Mouse (Mus musculus): ENCODE results near the gene Xrcc5. TPM values are rescaled to one million over a fixed set of nuclear protein-coding genes. Genes with fewer than 3 reads are reported as not detected.

Gene Xrcc5
- polyA plus RNA-seq, 2 experiments: 22.6 to 41.8 TPM

- DNase-seq (ENCODE audit: low spot score) (no peak), ATAC-seq (ENCODE audit: low FRiP score, low read depth) (no peak)
- H3K4me2 ChIP-seq (replicated peaks; ENCODE audit: low read depth, low read length, severe bottlenecking): no peak overlapping the region
- H3K27ac ChIP-seq (replicated peaks; ENCODE audit: low read depth, low read length): no peak overlapping the region
- WGBS: 84% methylated on average over 1 of the region's 1 CpGs
- H3K4me1 ChIP-seq (ENCODE audit: control insufficient read depth, insufficient read depth, low read length): no peaks in the 10 kb centered on the region
- no peaks in the 10 kb centered on the region for H3K27me3 ChIP-seq (ENCODE audit: control insufficient read depth, insufficient read depth, low read length)
- TF ChIP-seq POLR2A (IDR thresholded peaks at IDR 0.05; ENCODE audit: borderline replicate concordance, extremely low read depth, insufficient read depth, insufficient read length): no peak
- peaks cover 4% of the 10 kb centered on the region for H3K36me3 ChIP-seq (ENCODE audit: control insufficient read depth, insufficient read depth, low read length)
- H3K9ac ChIP-seq (ENCODE audit: low read depth, low read length, severe bottlenecking): no peak overlapping the region
- no peaks in the 10 kb centered on the region for H3K9me3 ChIP-seq (ENCODE audit: control insufficient read depth, low read length)
- no peak overlapping the region for H3K4me3 ChIP-seq (replicated peaks; ENCODE audit: low read length)
These were observed 65.3 kb downstream of the Xrcc5 start for GRCm38 (mm10) chr1:72372512-72372911.

DNA sequence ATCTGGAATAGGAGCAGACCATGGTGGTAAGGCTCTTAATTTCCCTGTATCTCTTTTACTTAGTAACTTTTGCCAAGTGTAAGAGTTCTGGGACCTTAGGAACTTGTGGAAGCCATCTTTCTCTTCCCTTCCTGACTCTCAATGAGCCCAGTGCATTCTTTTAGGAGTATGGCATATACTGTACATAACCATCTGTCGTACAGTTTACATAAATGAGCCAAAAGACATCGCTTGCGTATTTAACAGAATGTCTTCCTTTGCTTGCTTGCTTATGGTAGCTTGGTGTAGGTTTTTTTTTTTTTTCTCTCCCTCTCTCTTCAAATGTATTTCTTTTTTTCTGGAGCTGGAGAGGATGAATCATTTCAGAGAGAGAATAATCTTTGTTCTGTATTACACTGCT is 65.7 kb downstream of the Xrcc5 start:
- 96% methylated on average over 3 of the region's 3 CpGs for WGBS
- no peaks in the 10 kb centered on the region for H3K27me3 ChIP-seq (ENCODE audit: control insufficient read depth, insufficient read depth, low read length)
- no peak for TF ChIP-seq POLR2A (IDR thresholded peaks at IDR 0.05; ENCODE audit: borderline replicate concordance, extremely low read depth, insufficient read depth, insufficient read length)

GRCm38 (mm10) chr1:72373648-72374047 is 66.4 kb downstream of the Xrcc5 start:
- 32% methylated on average over 6 of the region's 6 CpGs for WGBS
- no peak overlapping the region for H3K9ac ChIP-seq (ENCODE audit: low read depth, low read length, severe bottlenecking)
- H3K27ac ChIP-seq (replicated peaks; ENCODE audit: low read depth, low read length): no peak overlapping the region
- no peak overlapping the region for H3K4me2 ChIP-seq (replicated peaks; ENCODE audit: low read depth, low read length, severe bottlenecking)
- H3K36me3 ChIP-seq (ENCODE audit: control insufficient read depth, insufficient read depth, low read length): peaks cover under 1% of the 10 kb centered on the region
- DNase-seq (ENCODE audit: low spot score) (no peak), ATAC-seq (ENCODE audit: low FRiP score, low read depth) (no peak)
- no peak for TF ChIP-seq POLR2A (IDR thresholded peaks at IDR 0.05; ENCODE audit: borderline replicate concordance, extremely low read depth, insufficient read depth, insufficient read length)
- no peaks in the 10 kb centered on the region for H3K9me3 ChIP-seq (ENCODE audit: control insufficient read depth, low read length)
- no peaks in the 10 kb centered on the region for H3K27me3 ChIP-seq (ENCODE audit: control insufficient read depth, insufficient read depth, low read length)
- no peak overlapping the region for H3K4me3 ChIP-seq (replicated peaks; ENCODE audit: low read length)
- no peaks in the 10 kb centered on the region for H3K4me1 ChIP-seq (ENCODE audit: control insufficient read depth, insufficient read depth, low read length)

More for the DNA sequence above, 65.7 kb downstream of the Xrcc5 start:
- H3K4me3 ChIP-seq (replicated peaks; ENCODE audit: low read length): no peak overlapping the region
- H3K36me3 ChIP-seq (ENCODE audit: control insufficient read depth, insufficient read depth, low read length): peaks cover 4% of the 10 kb centered on the region
- H3K4me1 ChIP-seq (ENCODE audit: control insufficient read depth, insufficient read depth, low read length): no peaks in the 10 kb centered on the region
- H3K9me3 ChIP-seq (ENCODE audit: control insufficient read depth, low read length): no peaks in the 10 kb centered on the region
- no peak overlapping the region for H3K4me2 ChIP-seq (replicated peaks; ENCODE audit: low read depth, low read length, severe bottlenecking)
- no peak overlapping the region for H3K9ac ChIP-seq (ENCODE audit: low read depth, low read length, severe bottlenecking)
- no peak overlapping the region for H3K27ac ChIP-seq (replicated peaks; ENCODE audit: low read depth, low read length)
- DNase-seq (ENCODE audit: low spot score): no peak
- ATAC-seq (ENCODE audit: low FRiP score, low read depth): no peak

DNA sequence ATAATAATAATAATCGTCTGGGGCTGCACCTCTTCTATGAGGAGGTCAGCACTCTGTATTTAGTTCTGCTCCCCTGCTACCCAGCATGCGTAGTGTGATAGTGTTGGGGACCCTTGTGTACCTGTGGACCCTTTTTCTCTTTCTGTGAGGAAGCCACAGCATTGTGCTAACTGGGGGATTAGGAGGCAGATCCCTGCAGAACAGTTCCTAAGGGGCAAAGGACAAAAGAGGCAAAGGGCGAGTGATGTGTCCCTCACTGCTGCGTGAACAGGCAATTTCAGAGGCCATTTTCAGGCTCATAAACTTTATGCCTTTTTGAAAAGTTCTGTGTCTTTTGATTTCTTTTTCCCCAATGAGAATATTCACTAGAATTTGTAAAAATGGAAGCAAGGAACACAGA is 66.8 kb downstream of the Xrcc5 start:
- Histone ChIP-seq H3K27me3 (ENCODE audit: control insufficient read depth, insufficient read depth, low read length) (no peaks in the 10 kb centered on the region), H3K4me2 (replicated peaks; ENCODE audit: low read depth, low read length, severe bottlenecking) (no peak overlapping the region), H3K9ac (ENCODE audit: low read depth, low read length, severe bottlenecking) (no peak overlapping the region), H3K36me3 (ENCODE audit: control insufficient read depth, insufficient read depth, low read length) (no peaks in the 10 kb centered on the region; the same call in none of the 2 replicates), H3K9me3 (ENCODE audit: control insufficient read depth, low read length) (no peaks in the 10 kb centered on the region), H3K4me1 (ENCODE audit: control insufficient read depth, insufficient read depth, low read length) (no peaks in the 10 kb centered on the region), H3K27ac (replicated peaks; ENCODE audit: low read depth, low read length) (no peak overlapping the region), H3K4me3 (replicated peaks; ENCODE audit: low read length) (no peak overlapping the region)
- DNase-seq (ENCODE audit: low spot score) (no peak), ATAC-seq (ENCODE audit: low FRiP score, low read depth) (no peak)
- no peak for TF ChIP-seq POLR2A (IDR thresholded peaks at IDR 0.05; ENCODE audit: borderline replicate concordance, extremely low read depth, insufficient read depth, insufficient read length)
- WGBS: 52% methylated on average over 4 of the region's 4 CpGs

DNA sequence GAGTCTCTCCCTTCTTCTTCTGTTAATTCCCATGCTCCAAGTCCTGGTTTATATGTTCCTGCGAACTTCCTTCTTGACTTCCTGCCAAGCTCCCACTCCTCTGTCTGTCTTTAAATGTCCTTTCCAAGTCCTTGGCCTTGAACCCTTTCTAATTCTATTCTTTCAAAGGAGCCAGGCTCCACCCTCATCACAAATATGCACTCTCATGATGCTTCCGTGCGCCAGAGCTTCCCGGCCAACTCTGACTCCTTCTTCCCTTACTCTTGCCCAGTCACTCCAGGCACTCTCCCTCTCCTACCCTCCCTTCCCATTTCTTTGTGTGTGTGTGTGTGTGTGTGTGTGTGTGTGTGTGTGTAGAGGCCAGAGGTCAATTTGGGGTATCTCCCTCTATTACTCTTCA is 70.9 kb downstream of the Xrcc5 start:
- Histone ChIP-seq H3K36me3 (ENCODE audit: control insufficient read depth, insufficient read depth, low read length) (0 out of 2 replicates have a peak, but pooled peaks cover 5% of the 10 kb centered on the region), H3K27me3 (ENCODE audit: control insufficient read depth, insufficient read depth, low read length) (no peaks in the 10 kb centered on the region), H3K9ac (ENCODE audit: low read depth, low read length, severe bottlenecking) (no peak overlapping the region), H3K4me1 (ENCODE audit: control insufficient read depth, insufficient read depth, low read length) (no peaks in the 10 kb centered on the region), H3K4me3 (replicated peaks; ENCODE audit: low read length) (no peak overlapping the region), H3K9me3 (ENCODE audit: control insufficient read depth, low read length) (no peaks in the 10 kb centered on the region), H3K4me2 (replicated peaks; ENCODE audit: low read depth, low read length, severe bottlenecking) (no peak overlapping the region), H3K27ac (replicated peaks; ENCODE audit: low read depth, low read length) (no peak overlapping the region)
- ATAC-seq (ENCODE audit: low FRiP score, low read depth) (no peak), DNase-seq (ENCODE audit: low spot score) (no peak)
- 76% methylated on average over 4 of the region's 4 CpGs for WGBS
- TF ChIP-seq POLR2A (IDR thresholded peaks at IDR 0.05; ENCODE audit: borderline replicate concordance, extremely low read depth, insufficient read depth, insufficient read length): no peak
